Mouse (Mus musculus) stomach, postnatal 0 days (tissue): Measurements from ENCODE around the gene Foxn1.

Experiments used
- CTCF ChIP-seq: IDR thresholded peaks from 2 replicates; pipeline ENCODE4 v1.5.1; 2016; ENCODE audit warnings: antibody characterized with exemption, low read depth, mild to moderate bottlenecking, moderate library complexity
- EP300 ChIP-seq: optimal IDR thresholded peaks from 2 replicates; pipeline ENCODE3; 2016; ENCODE audit warnings: antibody characterized with exemption

DNA sequence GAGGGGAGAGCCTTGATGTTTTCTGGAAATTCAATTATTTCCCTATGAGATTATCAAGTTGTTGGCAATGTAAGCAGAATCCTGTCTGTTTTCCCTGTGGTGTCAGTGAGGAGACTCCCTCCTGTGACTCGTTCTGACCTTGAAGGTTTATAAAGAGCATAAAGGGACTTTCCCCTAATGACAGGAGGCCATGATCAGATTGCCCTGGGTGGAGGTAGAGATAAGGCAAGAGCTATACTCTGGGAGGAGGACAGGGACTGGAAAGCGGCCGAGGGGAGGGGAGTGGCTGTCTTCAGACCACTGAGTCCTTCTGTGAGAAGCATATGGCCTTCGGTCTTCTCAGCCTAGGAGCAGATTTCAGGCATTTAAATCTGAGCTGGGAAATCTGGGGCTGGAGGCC, 47.7 kb upstream of the Foxn1 start:
- TF ChIP-seq EP300 (no peak), CTCF (no peak)
